Mouse (Mus musculus) testis, adult 2 months (tissue): ENCODE results near the gene Irs1.

ENCODE experiments used
- CTCF ChIP-seq: fragments of 200-500 bp; IDR thresholded peaks from 2 replicates; pipeline ENCODE4 v1.5.1; 2012; ENCODE audit warnings: low read depth, mild to moderate bottlenecking, inconsistent platforms, low read length, moderate library complexity; ENCODE audit not compliant: control insufficient read depth, insufficient read depth, insufficient replicate concordance
- POLR2A ChIP-seq: fragments of 200-500 bp; IDR thresholded peaks from 2 replicates; pipeline ENCODE4 v1.6.1; 2012; ENCODE audit warnings: low read depth, mild to moderate bottlenecking, inconsistent platforms, low read length, moderate library complexity; ENCODE audit not compliant: control insufficient read depth

GRCm38 (mm10) chr1:82279768-82280167 is 11.4 kb downstream of the Irs1 start:
- no peak for TF ChIP-seq CTCF
- TF ChIP-seq POLR2A, result no peak
